Mouse (Mus musculus) WW6 (cell line): Measurements from ENCODE around the gene Arg2.
A peak's percentile ranks its signal among the peaks of the same experiment; 100 is the strongest.

Experiments
- DNase-seq: peaks from one replicate; pipeline ENCODE4 v3.0.0-alpha.2; 2013; ENCODE audit warnings: low read depth, low spot score

Gene Arg2

GRCm38 (mm10) chr12:79130299-79131177 is at the start of gene Arg2:
Gene Arg2, plus strand, starts transcription at chr12:79130777.
- DNase-seq = peak; percentile 62

GRCm38 (mm10) chr12:79089182-79089812 is 41.3 kb upstream of the Arg2 start, which contains the start of gene Pigh:
Gene Pigh, minus strand, starts transcription at chr12:79089651.
- peak; percentile 75 for DNase-seq

- peak; percentile 31 for DNase-seq
These were observed 38.0 kb upstream of the Arg2 start for GRCm38 (mm10) chr12:79092569-79092968.

GRCm38 (mm10) chr12:79097106-79097752 is 33.3 kb upstream of the Arg2 start:
- peak; percentile 24 for DNase-seq

- no peak for DNase-seq
These were observed 26.8 kb upstream of the Arg2 start for GRCm38 (mm10) chr12:79103773-79104172.

GRCm38 (mm10) chr12:79104544-79104943 is 26.0 kb upstream of the Arg2 start:
- DNase-seq = no peak

- no peak for DNase-seq
These were observed 25.3 kb upstream of the Arg2 start for GRCm38 (mm10) chr12:79105312-79105711.

GRCm38 (mm10) chr12:79118991-79119390 is 11.6 kb upstream of the Arg2 start:
- DNase-seq = no peak

GRCm38 (mm10) chr12:79122820-79123219 is 7.8 kb upstream of the Arg2 start:
- DNase-seq = no peak

- DNase-seq = no peak
These were observed 650 bp downstream of the Arg2 start for GRCm38 (mm10) chr12:79131178-79131675.

GRCm38 (mm10) chr12:79131706-79132460 is 1.3 kb downstream of the Arg2 start:
- no peak for DNase-seq

- no peak for DNase-seq
These were observed 4.1 kb downstream of the Arg2 start for GRCm38 (mm10) chr12:79134676-79135075.

- no peak for DNase-seq
These were observed 4.5 kb downstream of the Arg2 start for GRCm38 (mm10) chr12:79135105-79135504.

- DNase-seq = no peak
These were observed 6.4 kb downstream of the Arg2 start for GRCm38 (mm10) chr12:79136949-79137348.

- no peak for DNase-seq
These were observed 8.4 kb downstream of the Arg2 start for GRCm38 (mm10) chr12:79138999-79139398.

GRCm38 (mm10) chr12:79139417-79139816 is 8.8 kb downstream of the Arg2 start:
- DNase-seq = no peak

- no peak for DNase-seq
These were observed 10.2 kb downstream of the Arg2 start for GRCm38 (mm10) chr12:79140811-79141210.

GRCm38 (mm10) chr12:79141384-79141783 is 10.8 kb downstream of the Arg2 start:
- DNase-seq = no peak

- no peak for DNase-seq
These were observed 19.1 kb downstream of the Arg2 start for GRCm38 (mm10) chr12:79149653-79150052.

GRCm38 (mm10) chr12:79162876-79163275 is 32.3 kb downstream of the Arg2 start:
- no peak for DNase-seq

- no peak for DNase-seq
These were observed 38.6 kb downstream of the Arg2 start for GRCm38 (mm10) chr12:79169173-79169572.
